Mouse (Mus musculus) urinary bladder, postnatal 25 days (tissue): Measurements from ENCODE around the gene Clptm1.
"Not testable (repeated sequence)": the region's sequence is repeated elsewhere in the genome, so short reads cannot be mapped to it uniquely, and the experiment has no call there.

ENCODE experiments used
- DNase-seq: peaks from one replicate; pipeline ENCODE4 v3.0.0; 2022; ENCODE audit warnings: low spot score

The Clptm1 gene

GRCm38 (mm10) chr7:19691873-19692865 is 27.3 kb upstream of the Clptm1 start, which contains the start of gene Apoc1:
Apoc1 (minus strand) TSS chr7:19692660.
- no peak for DNase-seq

- DNase-seq = no peak
These were observed 26.6 kb upstream of the Clptm1 start for GRCm38 (mm10) chr7:19691434-19691833.

- DNase-seq = no peak
These were observed 26.0 kb upstream of the Clptm1 start for GRCm38 (mm10) chr7:19690845-19691244.

- no peak for DNase-seq
These were observed 23.8 kb upstream of the Clptm1 start for GRCm38 (mm10) chr7:19688611-19689010.

- no peak for DNase-seq
These were observed 23.3 kb upstream of the Clptm1 start for GRCm38 (mm10) chr7:19688101-19688500.

- not testable (repeated sequence) for DNase-seq
These were observed 22.2 kb upstream of the Clptm1 start for GRCm38 (mm10) chr7:19686927-19687583.

GRCm38 (mm10) chr7:19686521-19686920 is 21.7 kb upstream of the Clptm1 start:
- no peak for DNase-seq

- DNase-seq = no peak
These were observed 20.5 kb upstream of the Clptm1 start for GRCm38 (mm10) chr7:19685374-19685773.

GRCm38 (mm10) chr7:19683771-19684201 is 19.0 kb upstream of the Clptm1 start:
- DNase-seq = no peak

GRCm38 (mm10) chr7:19682979-19683378 is 18.1 kb upstream of the Clptm1 start:
- no peak for DNase-seq

GRCm38 (mm10) chr7:19681202-19681694 is 16.4 kb upstream of the Clptm1 start, which contains the start of the genes Gm44805 and Apoc4:
Gm44805 (minus strand) TSS chr7:19681423.
Apoc4 (minus strand) TSS chr7:19681479.
- DNase-seq = no peak

- no peak for DNase-seq
These were observed 15.9 kb upstream of the Clptm1 start for GRCm38 (mm10) chr7:19680702-19681101.

- no peak for DNase-seq
These were observed 14.1 kb upstream of the Clptm1 start for GRCm38 (mm10) chr7:19678901-19679300.

- DNase-seq = no peak
These were observed 13.0 kb upstream of the Clptm1 start, which contains the start of gene Apoc2 for GRCm38 (mm10) chr7:19677872-19678271. Apoc2 (minus strand) TSS chr7:19677941.

GRCm38 (mm10) chr7:19676662-19677061 is 11.8 kb upstream of the Clptm1 start:
- DNase-seq = no peak

GRCm38 (mm10) chr7:19675824-19676223 is 11.0 kb upstream of the Clptm1 start:
- no peak for DNase-seq

- no peak for DNase-seq
These were observed 8.4 kb upstream of the Clptm1 start for GRCm38 (mm10) chr7:19673083-19673699.

- no peak for DNase-seq
These were observed 6.7 kb upstream of the Clptm1 start for GRCm38 (mm10) chr7:19671511-19671910.

- peak; percentile 89 for DNase-seq
These were observed 4.3 kb upstream of the Clptm1 start for GRCm38 (mm10) chr7:19668947-19669721.

GRCm38 (mm10) chr7:19667434-19667833 is 2.6 kb upstream of the Clptm1 start:
- no peak for DNase-seq

- no peak for DNase-seq
These were observed 1.9 kb upstream of the Clptm1 start for GRCm38 (mm10) chr7:19666750-19667149.
